Mouse (Mus musculus): Measurements from ENCODE around the gene Acads.
A peak's percentile ranks its signal among the peaks of the same experiment; 100 is the strongest.
"Not testable (repeated sequence)": the region's sequence is repeated elsewhere in the genome, so short reads cannot be mapped to it uniquely, and the experiment has no call there.

Gene Acads

DNA sequence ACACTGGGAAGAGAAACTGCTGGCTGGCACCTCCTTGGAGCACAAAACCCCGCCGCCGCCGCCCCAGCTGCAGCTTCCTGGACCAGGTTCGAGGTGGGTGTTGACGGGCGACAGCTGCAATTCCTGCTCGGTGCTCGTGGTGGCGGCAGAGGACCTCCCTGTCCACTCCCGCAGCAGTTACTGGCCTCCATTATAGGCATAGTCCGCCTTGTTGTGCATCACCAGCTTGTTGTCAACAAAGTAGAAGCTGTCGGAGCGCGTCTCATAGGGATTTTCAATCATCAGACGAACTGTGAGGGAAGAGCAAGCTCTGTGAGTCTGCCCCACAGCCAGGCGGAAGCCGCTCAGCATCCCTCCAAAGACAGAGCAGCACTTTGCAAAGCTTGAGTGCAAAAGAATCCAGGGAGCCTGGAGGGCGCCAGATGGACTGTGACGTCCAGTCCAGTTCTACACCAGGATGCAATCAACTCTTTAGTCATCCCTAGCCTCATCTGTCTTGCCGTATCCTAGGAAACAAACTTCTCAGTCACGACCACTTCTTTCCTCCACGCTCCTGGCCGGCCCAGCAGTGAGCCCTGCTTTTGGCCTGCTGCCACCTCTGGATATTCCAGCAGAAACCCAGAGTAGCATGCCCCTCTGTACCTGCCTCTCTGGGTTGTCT lies 6.2 kb upstream of the Acads start:
- DNase-seq (ENCODE audit: low spot score in 2 of 2) = peak; percentile 62 to 91

DNA sequence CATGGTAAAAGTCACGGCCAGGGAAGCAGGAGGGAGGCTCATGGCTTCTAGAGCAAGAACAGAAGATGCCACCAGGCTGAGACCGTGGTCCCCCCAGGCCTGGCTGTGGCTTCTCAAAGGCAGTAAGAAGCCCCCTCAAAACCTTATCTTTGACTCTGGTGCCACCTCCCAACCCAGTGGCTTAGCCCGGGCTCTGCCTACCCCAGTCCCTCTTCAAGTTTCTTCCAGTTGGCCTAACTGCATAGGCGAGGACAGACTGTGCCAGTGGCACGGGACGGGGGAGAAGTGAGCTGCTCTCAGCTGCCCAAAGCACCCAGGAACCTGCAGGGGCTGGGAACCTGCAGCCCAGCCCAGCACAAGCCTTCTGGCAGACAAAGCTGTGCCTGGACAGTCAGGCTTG lies 5.5 kb upstream of the Acads start:
- no peak for DNase-seq (ENCODE audit: low spot score in 2 of 2)

GRCm38 (mm10) chr5:115120978-115121377 lies 1.8 kb upstream of the Acads start:
- no peak for DNase-seq (ENCODE audit: low spot score in 2 of 2)

GRCm38 (mm10) chr5:115117467-115117866 lies 1.7 kb downstream of the Acads start:
- DNase-seq (ENCODE audit: low spot score in 2 of 2) = no peak

- no peak for DNase-seq (ENCODE audit: low spot score in 2 of 2)
Measured at GRCm38 (mm10) chr5:115116426-115116825, 2.7 kb downstream of the Acads start.

DNA sequence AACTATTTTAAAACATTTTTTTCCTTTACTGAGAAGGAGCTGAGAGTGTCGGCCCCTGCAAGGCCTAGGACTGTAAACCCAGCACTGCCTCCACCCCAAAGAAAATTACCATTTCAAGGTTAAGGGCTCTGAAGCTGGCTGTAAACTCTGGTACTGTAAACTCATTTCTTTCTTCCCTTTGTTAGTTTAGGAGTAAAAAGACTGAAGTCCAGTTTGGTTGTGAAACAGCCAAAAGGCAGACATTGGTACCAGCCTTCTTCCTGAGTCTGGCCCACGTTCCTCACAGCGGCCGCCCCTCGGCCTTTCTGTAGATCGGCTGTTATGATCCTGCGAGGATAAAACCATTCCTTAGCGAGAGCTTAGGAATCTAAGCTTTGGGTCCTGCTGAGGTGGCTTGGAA lies 4.6 kb downstream of the Acads start:
- no peak for DNase-seq (ENCODE audit: low spot score in 2 of 2)

- no peak for DNase-seq (ENCODE audit: low spot score in 2 of 2)
Measured at GRCm38 (mm10) chr5:115113244-115113643, 5.9 kb downstream of the Acads start.

DNA sequence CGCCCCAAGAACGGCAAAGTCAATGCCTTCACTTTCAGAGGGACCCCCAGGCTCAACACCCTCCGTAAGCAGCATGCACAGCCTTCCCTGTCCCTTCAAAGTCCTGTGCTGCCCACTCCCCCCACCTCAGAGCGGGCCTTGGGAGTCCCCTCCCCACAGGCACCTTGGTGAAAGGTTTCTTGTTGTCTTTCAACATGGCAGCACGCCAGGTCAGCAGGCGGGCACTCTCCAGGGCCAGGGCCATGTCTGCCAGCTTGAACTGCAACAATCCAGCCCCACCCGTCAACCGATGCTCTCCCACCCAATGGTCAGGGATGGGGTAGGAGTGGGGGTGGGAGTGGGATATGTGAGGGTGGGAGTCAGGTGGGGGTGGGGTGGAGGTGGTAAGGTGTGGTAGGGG lies 8.0 kb downstream of the Acads start:
- DNase-seq (ENCODE audit: low spot score in 2 of 2) = no peak

DNA sequence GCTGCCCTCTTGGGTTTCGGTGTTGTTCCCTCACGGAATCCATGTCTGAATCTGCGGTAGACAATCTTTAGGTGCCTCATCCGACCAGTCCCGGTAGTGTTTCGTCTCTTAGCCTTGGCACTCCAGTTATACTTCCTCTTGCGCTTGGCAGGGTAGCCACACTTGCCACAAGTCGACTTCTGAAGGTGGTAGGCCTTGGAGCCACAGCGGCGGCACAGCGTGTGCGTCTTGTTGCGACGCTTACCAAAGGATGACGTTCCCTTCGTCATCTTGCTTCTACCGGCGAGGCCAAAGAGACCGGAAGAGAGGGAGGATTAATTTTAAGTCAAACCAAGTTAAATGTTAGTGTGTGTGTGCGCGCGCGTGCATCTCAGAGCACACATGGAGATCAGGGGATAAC lies 15.9 kb downstream of the Acads start:
- DNase-seq (ENCODE audit: low spot score in 2 of 2) = not testable (repeated sequence)

DNA sequence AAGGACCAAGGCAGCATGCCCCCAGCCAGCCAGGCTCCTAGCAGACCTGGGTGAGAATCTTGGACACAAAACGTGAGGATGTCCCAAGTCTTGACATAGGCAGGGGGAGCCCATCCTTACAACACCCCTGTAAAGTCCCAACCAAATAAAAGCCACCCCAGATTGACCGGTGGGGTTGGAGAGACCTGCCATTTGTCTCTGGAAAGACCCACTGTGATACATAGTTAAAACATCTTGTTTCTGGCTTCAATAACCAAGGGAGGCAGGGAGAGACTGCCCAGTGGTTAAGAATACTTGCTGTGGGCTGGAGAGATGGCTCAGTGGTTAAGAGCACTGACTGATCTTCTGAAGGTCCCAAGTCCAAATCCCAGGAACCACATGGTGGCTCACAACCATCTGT lies 16.9 kb downstream of the Acads start:
- DNase-seq (ENCODE audit: low spot score in 2 of 2) = no peak

DNA sequence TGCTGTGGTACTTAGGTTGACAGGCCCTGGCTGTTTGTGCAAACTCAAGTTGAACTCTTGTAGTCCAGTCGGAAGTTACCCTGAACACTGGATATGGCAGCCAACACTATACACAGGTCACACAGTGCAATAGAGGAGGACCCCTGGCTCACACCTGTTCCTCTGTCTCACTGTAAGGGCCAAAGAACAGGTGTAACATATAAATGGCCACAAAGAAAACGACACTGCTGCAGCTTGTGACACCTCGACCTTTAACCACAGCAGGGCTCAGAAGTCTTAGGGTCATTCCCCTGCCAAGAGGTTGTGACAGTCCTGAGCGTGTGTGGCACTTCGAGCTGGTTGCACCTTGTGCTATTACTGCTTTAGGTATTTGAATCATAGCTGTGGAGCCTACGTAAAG lies 18.7 kb downstream of the Acads start:
- DNase-seq (ENCODE audit: low spot score in 2 of 2) = no peak

- DNase-seq (ENCODE audit: low spot score in 2 of 2) = no peak
Measured at GRCm38 (mm10) chr5:115099991-115100390, 19.2 kb downstream of the Acads start.

GRCm38 (mm10) chr5:115099530-115099929 lies 19.6 kb downstream of the Acads start:
- DNase-seq (ENCODE audit: low spot score in 2 of 2) = no peak

- DNase-seq (ENCODE audit: low spot score in 2 of 2) = no peak
Measured at GRCm38 (mm10) chr5:115098195-115098594, 21.0 kb downstream of the Acads start, which contains the start of gene Gm10401. Gm10401 (minus strand) TSS chr5:115098295.

GRCm38 (mm10) chr5:115091776-115092175 lies 27.4 kb downstream of the Acads start:
- DNase-seq (ENCODE audit: low spot score in 2 of 2) = no peak

DNA sequence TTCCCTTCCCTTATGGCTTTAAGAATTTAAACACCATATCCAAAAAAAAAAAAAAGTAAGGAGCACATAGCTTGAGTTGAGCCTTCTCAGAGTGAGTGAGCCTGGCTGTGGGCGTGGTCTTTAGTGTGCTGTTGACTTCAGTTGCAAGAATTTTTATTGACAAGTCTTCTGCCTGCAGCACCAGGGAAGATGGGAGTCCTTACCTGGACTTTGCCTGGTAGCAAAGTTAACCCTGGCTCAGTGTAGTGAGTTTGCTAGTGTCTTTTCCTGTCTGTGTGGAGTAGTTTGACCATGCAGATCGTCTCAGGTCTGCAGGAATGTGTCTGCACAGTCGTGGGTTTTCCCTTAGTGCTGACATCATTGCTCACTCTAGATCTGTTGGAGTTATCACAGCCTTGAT lies 28.1 kb downstream of the Acads start:
- DNase-seq (ENCODE audit: low spot score in 2 of 2) = no peak

DNA sequence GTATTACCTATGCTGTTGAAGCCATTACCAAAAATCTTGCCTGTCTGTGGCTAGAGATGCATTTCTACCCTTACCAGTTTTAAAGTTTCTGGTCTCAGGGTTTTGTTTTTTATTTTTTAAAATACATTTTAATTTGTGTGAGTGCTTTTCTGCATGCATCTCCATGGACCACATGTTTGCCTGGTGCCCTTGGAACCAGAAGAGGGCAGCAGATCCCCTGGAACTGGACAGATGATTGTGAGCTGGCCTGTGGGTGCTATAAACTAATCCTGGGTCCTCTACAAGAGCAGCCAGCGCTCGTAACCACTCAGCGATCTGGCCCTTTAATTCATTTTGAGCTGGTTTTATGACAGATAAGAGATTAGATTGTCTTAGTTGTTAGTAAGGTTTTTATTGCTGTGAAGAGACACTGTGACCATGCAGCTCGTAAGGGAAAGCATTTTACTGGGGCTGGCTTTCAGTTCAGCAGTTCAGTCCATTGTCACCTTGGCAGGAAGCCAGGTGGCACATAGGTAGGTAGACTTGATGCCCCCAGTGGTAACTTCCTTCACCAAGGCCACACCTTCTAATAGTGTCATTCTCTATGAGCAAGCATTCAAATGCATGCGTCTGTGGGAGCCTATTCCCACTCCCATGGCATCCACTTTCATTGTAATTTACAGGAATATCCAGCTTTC lies 29.4 kb downstream of the Acads start:
- no peak for DNase-seq (ENCODE audit: low spot score in 2 of 2)

GRCm38 (mm10) chr5:115085675-115086074 lies 33.5 kb downstream of the Acads start:
- DNase-seq (ENCODE audit: low spot score in 2 of 2) = no peak

- DNase-seq (ENCODE audit: low spot score in 2 of 2) = no peak
Measured at GRCm38 (mm10) chr5:115083492-115083891, 35.7 kb downstream of the Acads start.

DNA sequence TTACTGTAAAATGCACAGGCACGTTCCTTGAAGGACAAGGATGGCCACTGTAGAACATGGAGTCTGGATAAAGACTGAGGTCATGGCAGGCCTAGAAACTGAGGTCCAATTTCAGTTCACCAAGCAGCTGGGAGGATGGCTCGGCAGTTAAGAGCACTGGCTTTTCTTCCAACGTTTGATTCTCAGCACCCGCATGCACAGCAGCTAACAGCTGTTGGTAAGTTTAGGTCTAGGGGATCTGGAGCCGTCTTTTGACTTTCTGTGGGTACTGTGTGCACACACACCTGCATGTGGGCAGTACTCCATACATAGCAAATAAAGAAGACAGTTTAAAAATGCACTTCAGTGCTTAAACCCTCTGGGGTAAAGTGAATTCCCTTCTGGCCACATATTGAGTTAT lies 37.5 kb downstream of the Acads start:
- no peak for DNase-seq (ENCODE audit: low spot score in 2 of 2)

DNA sequence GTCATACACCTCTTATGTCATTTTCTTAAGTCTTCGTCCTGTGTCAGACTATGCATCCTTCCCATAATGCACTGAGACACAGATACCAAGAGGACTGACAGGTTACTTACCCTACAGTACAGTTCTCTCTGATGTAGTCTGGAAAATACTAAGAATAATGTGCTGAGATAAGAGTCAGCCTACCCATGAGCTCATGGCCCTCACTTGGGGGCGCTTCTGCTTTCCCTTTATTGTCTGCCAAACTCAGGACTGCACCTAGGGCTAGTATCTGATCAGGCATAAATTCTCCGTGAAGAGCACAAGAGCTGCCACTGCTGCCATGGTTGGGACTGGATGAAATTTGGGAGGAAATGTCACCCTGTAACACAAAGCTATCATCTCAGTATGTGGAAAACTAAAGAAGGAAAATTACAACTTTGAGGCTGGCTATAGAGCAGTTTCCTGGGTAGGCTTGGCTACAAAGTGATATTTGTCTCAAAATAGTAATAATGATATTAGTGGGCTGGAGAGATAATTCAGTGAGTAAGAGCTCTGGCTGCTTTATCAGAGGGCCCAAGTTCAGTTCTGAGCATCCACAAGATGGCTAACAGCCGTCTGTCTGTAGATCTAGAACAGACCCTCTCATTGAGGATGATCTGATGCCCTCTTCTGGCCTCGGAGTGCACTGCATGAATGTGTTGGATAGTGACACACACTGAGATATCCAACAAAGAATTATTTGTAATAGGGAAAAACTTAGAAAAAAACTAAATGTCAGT lies 42.8 kb downstream of the Acads start:
- peak in 1 of 2 experiments; percentile 75 for DNase-seq (ENCODE audit: low spot score in 2 of 2)

GRCm38 (mm10) chr5:115074749-115075148 lies 44.4 kb downstream of the Acads start:
- no peak for DNase-seq (ENCODE audit: low spot score in 2 of 2)

DNA sequence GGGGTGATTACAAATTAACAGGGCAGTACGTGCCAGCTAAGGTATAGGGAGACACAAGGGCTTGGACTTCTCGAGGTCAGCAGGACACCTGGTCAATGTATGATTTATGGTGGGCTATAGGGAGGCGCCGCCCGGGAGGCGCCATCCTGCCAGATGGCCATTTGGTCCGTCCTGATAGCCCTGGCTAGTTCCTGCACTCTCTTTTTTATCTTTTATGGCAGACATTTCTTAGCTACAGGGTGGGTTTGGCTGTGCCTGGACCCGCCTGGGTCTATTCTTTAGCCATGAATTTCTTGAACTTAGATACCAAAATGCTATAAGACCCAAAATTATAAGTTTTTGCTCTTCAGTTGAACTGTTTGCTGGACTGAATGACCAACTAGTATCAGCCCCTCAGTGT lies 45.8 kb downstream of the Acads start:
- not testable (repeated sequence) for DNase-seq (ENCODE audit: low spot score in 2 of 2)
